Mouse (Mus musculus) limb, embryonic 14.5 days (tissue): ENCODE measurements at regions not wholly inside any gene's neighbourhood (a gene's known extent, or its start where the extent isn't known, plus 50 kb on each side); places are given as distances from the start of the nearest gene placed in this dataset.

Experiments
- ATAC-seq: fragments of 200-750 bp; cut with Nextera tagmentation; 2 replicates; pipeline ENCODE4 v1.8.0; 2017; ENCODE audit warnings: low read depth, moderate number of reproducible peaks, moderate TSS enrichment; ENCODE audit not compliant: low FRiP score
- DNase-seq: peaks from one replicate; pipeline ENCODE4 v3.0.0-alpha.2; 2015; ENCODE audit warnings: low spot score
- H3K27ac ChIP-seq: fragments of 300-500 bp; sonication (generic); replicated peaks from 2 replicates; pipeline ENCODE4 v1.5.1; 2014; ENCODE audit warnings: low read depth, mild to moderate bottlenecking, low read length, moderate library complexity, mixed read lengths
- H3K27me3 ChIP-seq: fragments of 300-500 bp; sonication (generic); 2 replicates; pipeline ENCODE4 v1.6.1; 2014; ENCODE audit warnings: low read length, mixed read lengths; ENCODE audit not compliant: control insufficient read depth, insufficient read depth
- H3K36me3 ChIP-seq: fragments of 300-500 bp; sonication (generic); 2 replicates; pipeline ENCODE4 v1.6.1; 2014; ENCODE audit warnings: mild to moderate bottlenecking, low read length, moderate library complexity, mixed read lengths; ENCODE audit not compliant: control insufficient read depth, insufficient read depth
- H3K4me1 ChIP-seq: fragments of 300-500 bp; sonication (generic); 2 replicates; pipeline ENCODE4 v1.6.1; 2014; ENCODE audit warnings: antibody characterized with exemption, low read length, mixed read lengths; ENCODE audit not compliant: control insufficient read depth, insufficient read depth
- H3K4me2 ChIP-seq: fragments of 300-500 bp; sonication (generic); replicated peaks from 2 replicates; pipeline ENCODE4 v1.6.1; 2014; ENCODE audit warnings: low read depth, mild to moderate bottlenecking, low read length, moderate library complexity; ENCODE audit not compliant: severe bottlenecking
- H3K4me3 ChIP-seq: fragments of 300-500 bp; sonication (generic); replicated peaks from 2 replicates; pipeline ENCODE4 v1.5.1; 2014; ENCODE audit warnings: low read length
- H3K9ac ChIP-seq: fragments of 300-500 bp; sonication (generic); 2 replicates; pipeline ENCODE4 v1.6.1; 2014; ENCODE audit warnings: mild to moderate bottlenecking, low read depth, low read length, moderate library complexity; ENCODE audit not compliant: severe bottlenecking
- H3K9me3 ChIP-seq: fragments of 300-500 bp; sonication (generic); 2 replicates; pipeline ENCODE4 v1.6.1; 2016; ENCODE audit warnings: low read length; ENCODE audit not compliant: control insufficient read depth
- POLR2A ChIP-seq: fragments of 200-500 bp; IDR thresholded peaks from 2 replicates; pipeline ENCODE4 v1.8.0; 2012; ENCODE audit warnings: inconsistent platforms, mild to moderate bottlenecking, moderate library complexity, borderline replicate concordance; ENCODE audit not compliant: insufficient read depth, insufficient read length; ENCODE audit errors: extremely low read depth
- WGBS: fragments of 180-500 bp; shearing (Covaris S2); extraction: QIAGEN DNeasy Blood & Tissue Kit; methylation state at CpG from one replicate; pipeline ENCODE4 v1.1.7; 2014; 5-methylcytosine and 5-hydroxymethylcytosine counted together

- Histone ChIP-seq H3K9me3 (no peaks in the 10 kb centered on the region), H3K4me3 (no peak overlapping the region), H3K9ac (no peak overlapping the region), H3K27me3 (no peaks in the 10 kb centered on the region), H3K4me2 (no peak overlapping the region), H3K4me1 (no peaks in the 10 kb centered on the region), H3K36me3 (no peaks in the 10 kb centered on the region), H3K27ac (no peak overlapping the region)
- TF ChIP-seq POLR2A, result no peak
- no peak for ATAC-seq
- DNase-seq, result no peak
- WGBS, result 84% methylated on average over 4 of the region's 4 CpGs
Observed at GRCm38 (mm10) chr8:18478166-18478565, 499.9 kb downstream of the Defb40 start.

DNA sequence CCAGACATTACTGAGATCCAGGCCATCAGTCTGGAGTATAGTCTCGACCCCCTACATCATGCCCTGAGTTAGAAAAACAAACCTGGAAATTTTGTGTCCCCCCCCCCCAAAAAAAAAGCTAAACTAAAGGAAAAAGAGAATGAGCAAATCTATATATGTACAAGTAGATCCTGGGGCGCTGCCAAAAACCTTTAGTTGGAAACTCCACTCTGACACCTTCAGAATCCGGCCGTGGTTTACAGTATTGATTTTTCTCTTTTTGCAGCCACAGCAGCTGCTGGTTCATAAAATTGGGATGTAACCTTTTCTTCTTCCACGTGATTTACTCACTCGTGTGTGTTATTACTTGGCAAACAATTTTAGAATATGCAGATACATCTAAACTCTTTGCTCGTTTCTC is 510.5 kb downstream of the Defb40 start:
- 78% methylated on average over 7 of the region's 7 CpGs for WGBS
- no peaks in the 10 kb centered on the region for H3K4me1 ChIP-seq
- ATAC-seq (no peak), DNase-seq (no peak)
- H3K4me2 ChIP-seq, result no peak overlapping the region
- no peak overlapping the region for H3K9ac ChIP-seq
- no peak for TF ChIP-seq POLR2A
- no peaks in the 10 kb centered on the region for H3K9me3 ChIP-seq
- no peak overlapping the region for H3K27ac ChIP-seq
- no peaks in the 10 kb centered on the region for H3K36me3 ChIP-seq
- H3K27me3 ChIP-seq, result no peaks in the 10 kb centered on the region
- no peak overlapping the region for H3K4me3 ChIP-seq

- no peak for TF ChIP-seq POLR2A
- Histone ChIP-seq H3K9me3 (no peaks in the 10 kb centered on the region), H3K4me3 (no peak overlapping the region), H3K4me1 (no peaks in the 10 kb centered on the region), H3K27ac (no peak overlapping the region), H3K36me3 (no peaks in the 10 kb centered on the region), H3K9ac (no peak overlapping the region), H3K27me3 (no peaks in the 10 kb centered on the region), H3K4me2 (no peak overlapping the region)
- ATAC-seq (no peak), DNase-seq (no peak)
- 69% methylated on average over 4 of the region's 4 CpGs for WGBS
Observed at GRCm38 (mm10) chr8:18460609-18461008, 517.4 kb downstream of the Defb40 start.

- no peak for ATAC-seq
- Histone ChIP-seq H3K27me3 (no peaks in the 10 kb centered on the region), H3K36me3 (no peaks in the 10 kb centered on the region), H3K4me1 (no peaks in the 10 kb centered on the region), H3K4me2 (no peak overlapping the region), H3K9me3 (no peaks in the 10 kb centered on the region), H3K9ac (no peak overlapping the region), H3K27ac (no peak overlapping the region), H3K4me3 (no peak overlapping the region)
- no peak for DNase-seq
- WGBS, result 88% methylated on average over 6 of the region's 6 CpGs
- TF ChIP-seq POLR2A, result no peak
Observed at GRCm38 (mm10) chr8:18457470-18457869, 520.6 kb downstream of the Defb40 start.

GRCm38 (mm10) chr8:18449015-18449414 is 529.0 kb downstream of the Defb40 start:
- Histone ChIP-seq H3K27me3 (no peaks in the 10 kb centered on the region), H3K4me3 (no peak overlapping the region), H3K27ac (no peak overlapping the region), H3K9me3 (no peaks in the 10 kb centered on the region), H3K36me3 (no peaks in the 10 kb centered on the region), H3K4me2 (no peak overlapping the region), H3K9ac (no peak overlapping the region), H3K4me1 (no peaks in the 10 kb centered on the region)
- WGBS, result 81% methylated on average over 3 of the region's 3 CpGs
- TF ChIP-seq POLR2A, result no peak
- no peak for ATAC-seq
- DNase-seq, result no peak

- Histone ChIP-seq H3K4me2 (no peak overlapping the region), H3K4me3 (no peak overlapping the region), H3K9ac (no peak overlapping the region), H3K27ac (no peak overlapping the region), H3K36me3 (no peaks in the 10 kb centered on the region), H3K9me3 (no peaks in the 10 kb centered on the region), H3K27me3 (no peaks in the 10 kb centered on the region), H3K4me1 (no peaks in the 10 kb centered on the region)
- WGBS, result 61% methylated on average over 3 of the region's 3 CpGs
- ATAC-seq (no peak), DNase-seq (no peak)
- no peak for TF ChIP-seq POLR2A
Observed at GRCm38 (mm10) chr8:18442212-18442611, 535.8 kb downstream of the Defb40 start.
